Mouse (Mus musculus) MEL (cell line): Measurements from ENCODE around the gene Vcam1. TPM values are rescaled to one million over a fixed set of nuclear protein-coding genes. Genes with fewer than 3 reads are reported as not detected.

Source experiments
- DNase-seq: peaks from one replicate; pipeline ENCODE4 v3.0.0; 2011; ENCODE audit warnings: low read depth, low spot score
- H3K27ac ChIP-seq: 2 replicates; pipeline ENCODE4 v1.5.1; 2012; ENCODE audit warnings: low read depth, mild to moderate bottlenecking, control low read depth, low read length, moderate library complexity; ENCODE audit not compliant: control insufficient read depth
- H3K27me3 ChIP-seq, 2 experiments: fragments of 150-350 bp in 1 of 2; sonication (generic) in 1 of 2; 2 replicates each; pipeline ENCODE4 v1.6.1; 2012; ENCODE audit warnings: low read length in 2 of 2, mild to moderate bottlenecking in 2 of 2, improper control_type of control experiment in 1 of 2, moderate library complexity in 1 of 2; ENCODE audit not compliant: insufficient read depth in 2 of 2, control insufficient read depth in 1 of 2
- H3K36me3 ChIP-seq, 2 experiments: 2 replicates each; pipeline ENCODE4 v1.6.1; 2012 to 2014; ENCODE audit warnings: low read length in 2 of 2, improper control_type of control experiment in 1 of 2, inconsistent platforms in 1 of 2, mild to moderate bottlenecking in 1 of 2; ENCODE audit not compliant: insufficient read depth in 2 of 2, control insufficient read depth in 1 of 2
- H3K4me1 ChIP-seq, 2 experiments: fragments of 150-350 bp in 1 of 2; sonication (generic) in 1 of 2; 2 replicates each; pipeline ENCODE4 v1.6.1; 2012; ENCODE audit warnings: low read length in 2 of 2, improper control_type of control experiment in 1 of 2, mild to moderate bottlenecking in 1 of 2; ENCODE audit not compliant: insufficient read depth in 2 of 2, control insufficient read depth in 1 of 2
- H3K4me3 ChIP-seq, 2 experiments: fragments of 150-350 bp in 1 of 2; sonication (generic) in 1 of 2; 2 replicates each; pipeline ENCODE4 v1.5.1; 2012; ENCODE audit warnings: low read depth in 2 of 2, low read length in 2 of 2, mild to moderate bottlenecking in 2 of 2, moderate library complexity in 2 of 2, control low read depth in 1 of 2, improper control_type of control experiment in 1 of 2; ENCODE audit not compliant: control insufficient read depth in 1 of 2, insufficient read depth in 1 of 2
- H3K79me2 ChIP-seq: 2 replicates; pipeline ENCODE4 v1.6.1; 2012; ENCODE audit warnings: mild to moderate bottlenecking, low read length, moderate library complexity; ENCODE audit not compliant: control insufficient read depth, poor library complexity, insufficient read depth
- H3K9ac ChIP-seq: 2 replicates; pipeline ENCODE4 v1.6.1; 2012; ENCODE audit warnings: low read depth, mild to moderate bottlenecking, control low read depth, low read length, moderate library complexity; ENCODE audit not compliant: control insufficient read depth, poor library complexity, severe bottlenecking
- H3K9me3 ChIP-seq: fragments of 150-350 bp; sonication (generic); replicated peaks from 2 replicates; pipeline ENCODE4 v1.6.1; 2012; ENCODE audit warnings: mild to moderate bottlenecking, low read length, improper control_type of control experiment, moderate library complexity; ENCODE audit not compliant: insufficient read depth
- CHD1 ChIP-seq: IDR thresholded peaks from 2 replicates; pipeline ENCODE4 v1.6.1; 2012; ENCODE audit warnings: low read depth, mild to moderate bottlenecking, inconsistent platforms, low read length, improper control_type of control experiment
- CHD2 ChIP-seq: IDR thresholded peaks from 2 replicates; pipeline ENCODE4 v1.6.1; 2011; ENCODE audit warnings: low read length, improper control_type of control experiment
- CTCF ChIP-seq, 3 experiments: IDR thresholded peaks in 2 of 3; conservative IDR thresholded peaks in 1 of 3; 2 replicates each; pipeline ENCODE4 v1.5.1; 2011 to 2012; ENCODE audit warnings: low read length in 3 of 3, low read depth in 2 of 3, mild to moderate bottlenecking in 2 of 3, improper control_type of control experiment in 1 of 3, inconsistent platforms in 1 of 3, mixed read lengths in 1 of 3, moderate library complexity in 1 of 3; ENCODE audit not compliant: control insufficient read depth in 1 of 3, insufficient read depth in 1 of 3, poor library complexity in 1 of 3, severe bottlenecking in 1 of 3
- E2F4 ChIP-seq: IDR thresholded peaks from 2 replicates; pipeline ENCODE4 v1.6.1; 2011; ENCODE audit warnings: low read depth, low read length, improper control_type of control experiment, borderline replicate concordance
- ELF1 ChIP-seq: IDR thresholded peaks from 2 replicates; pipeline ENCODE4 v1.6.1; 2014; ENCODE audit warnings: low read depth, mild to moderate bottlenecking, inconsistent platforms, low read length, improper control_type of control experiment, moderate library complexity
- EP300 ChIP-seq, 2 experiments: IDR thresholded peaks; 2 replicates each; pipeline ENCODE4 v1.6.1; 2011; ENCODE audit warnings: improper control_type of control experiment in 2 of 2, low read length in 2 of 2, low read depth in 1 of 2, mild to moderate bottlenecking in 1 of 2
- ETS1 ChIP-seq: IDR thresholded peaks from 2 replicates; pipeline ENCODE4 v1.6.1; 2012; ENCODE audit warnings: low read depth, mild to moderate bottlenecking, inconsistent platforms, low read length, improper control_type of control experiment, moderate library complexity
- GABPA ChIP-seq: IDR thresholded peaks from 2 replicates; pipeline ENCODE4 v1.6.1; 2012; ENCODE audit warnings: low read depth, mild to moderate bottlenecking, inconsistent platforms, low read length, improper control_type of control experiment, moderate library complexity
- GATA1 ChIP-seq: IDR thresholded peaks from 2 replicates; pipeline ENCODE4 v1.6.1; 2011; ENCODE audit warnings: low read depth, low read length, improper control_type of control experiment
- HCFC1 ChIP-seq: IDR thresholded peaks from 2 replicates; pipeline ENCODE4 v1.6.1; 2012; ENCODE audit warnings: low read depth, mild to moderate bottlenecking, inconsistent platforms, low read length, improper control_type of control experiment, moderate library complexity
- MAFK ChIP-seq: IDR thresholded peaks from 2 replicates; pipeline ENCODE4 v1.6.1; 2011; ENCODE audit warnings: low read depth, mild to moderate bottlenecking, low read length, improper control_type of control experiment, borderline replicate concordance
- MXI1 ChIP-seq: IDR thresholded peaks from 2 replicates; pipeline ENCODE4 v1.6.1; 2011; ENCODE audit warnings: mild to moderate bottlenecking, low read depth, low read length, improper control_type of control experiment
- NELFE ChIP-seq: IDR thresholded peaks from 2 replicates; pipeline ENCODE4 v1.6.1; 2011; ENCODE audit warnings: low read depth, low read length, improper control_type of control experiment
- NRF1 ChIP-seq: IDR thresholded peaks from 2 replicates; pipeline ENCODE4 v1.6.1; 2014; ENCODE audit warnings: low read depth, mild to moderate bottlenecking, inconsistent platforms, low read length, improper control_type of control experiment, moderate library complexity; ENCODE audit not compliant: poor library complexity, insufficient read depth, severe bottlenecking
- POLR2A ChIP-seq, 2 experiments: IDR thresholded peaks; 2 replicates each; pipeline ENCODE4 v1.6.1; 2011 to 2012; ENCODE audit warnings: low read length in 2 of 2, mild to moderate bottlenecking in 2 of 2, control low read depth in 1 of 2, improper control_type of control experiment in 1 of 2, low read depth in 1 of 2, moderate library complexity in 1 of 2; ENCODE audit not compliant: control insufficient read depth in 1 of 2, insufficient read depth in 1 of 2, poor library complexity in 1 of 2
- POLR2AphosphoS2 ChIP-seq: IDR thresholded peaks from 2 replicates; pipeline ENCODE4 v1.6.1; 2011; ENCODE audit warnings: low read length, improper control_type of control experiment
- POLR2AphosphoS5 ChIP-seq: IDR thresholded peaks from 2 replicates; pipeline ENCODE4 v1.6.1; 2012; ENCODE audit warnings: low read depth, borderline replicate concordance, mild to moderate bottlenecking, inconsistent platforms, low read length, moderate library complexity, mixed read lengths
- RCOR1 ChIP-seq: IDR thresholded peaks from 2 replicates; pipeline ENCODE4 v1.6.1; 2012; ENCODE audit warnings: low read depth, mild to moderate bottlenecking, inconsistent platforms, low read length, improper control_type of control experiment
- UBTF ChIP-seq: IDR thresholded peaks from 2 replicates; pipeline ENCODE4 v1.6.1; 2012; ENCODE audit warnings: low read depth, mild to moderate bottlenecking, inconsistent platforms, low read length, improper control_type of control experiment, moderate library complexity, borderline replicate concordance; ENCODE audit not compliant: insufficient read depth
- USF2 ChIP-seq, 2 experiments: IDR thresholded peaks; 2 replicates each; pipeline ENCODE4 v1.6.1; 2011 to 2012; ENCODE audit warnings: improper control_type of control experiment in 2 of 2, low read length in 2 of 2, borderline replicate concordance in 1 of 2, inconsistent platforms in 1 of 2, low read depth in 1 of 2, mild to moderate bottlenecking in 1 of 2; ENCODE audit not compliant: insufficient read depth in 1 of 2
- ZC3H11A ChIP-seq: IDR thresholded peaks from 2 replicates; pipeline ENCODE4 v1.6.1; 2012; ENCODE audit warnings: low read depth, mild to moderate bottlenecking, inconsistent platforms, low read length, improper control_type of control experiment
- ZKSCAN1 ChIP-seq: IDR thresholded peaks from 2 replicates; pipeline ENCODE4 v1.6.1; 2012; ENCODE audit warnings: low read depth, mild to moderate bottlenecking, inconsistent platforms, low read length, improper control_type of control experiment, moderate library complexity
- ZNF384 ChIP-seq: IDR thresholded peaks from 2 replicates; pipeline ENCODE4 v1.6.1; 2012; ENCODE audit warnings: low read depth, mild to moderate bottlenecking, inconsistent platforms, low read length, improper control_type of control experiment
- polyA plus RNA-seq, 2 experiments: library from polyadenylated mRNA; stranded (reverse) in 1 of 2; unstranded in 1 of 2; fragments of >175 nt in 1 of 2; fragments of >200 nt in 1 of 2; gene quantifications; 2 replicates each; pipeline versions ENCODE4 v1.2.1 to v1.2.4; 2012; ENCODE audit warnings: low replicate concordance in 2 of 2, low read depth in 1 of 2; ENCODE audit not compliant: insufficient read length in 2 of 2, insufficient read depth in 1 of 2, missing spikeins in 1 of 2
- total RNA-seq: library from RNA; depleted of rRNA; stranded (reverse); fragments of 300-350 nt; gene quantifications from 2 replicates; pipeline ENCODE4 v1.2.3, GENCODE M21; 2012; rRNA removed

Vcam1 gene
- total RNA-seq: not detected in 2 replicates
- not detected for polyA plus RNA-seq

DNA sequence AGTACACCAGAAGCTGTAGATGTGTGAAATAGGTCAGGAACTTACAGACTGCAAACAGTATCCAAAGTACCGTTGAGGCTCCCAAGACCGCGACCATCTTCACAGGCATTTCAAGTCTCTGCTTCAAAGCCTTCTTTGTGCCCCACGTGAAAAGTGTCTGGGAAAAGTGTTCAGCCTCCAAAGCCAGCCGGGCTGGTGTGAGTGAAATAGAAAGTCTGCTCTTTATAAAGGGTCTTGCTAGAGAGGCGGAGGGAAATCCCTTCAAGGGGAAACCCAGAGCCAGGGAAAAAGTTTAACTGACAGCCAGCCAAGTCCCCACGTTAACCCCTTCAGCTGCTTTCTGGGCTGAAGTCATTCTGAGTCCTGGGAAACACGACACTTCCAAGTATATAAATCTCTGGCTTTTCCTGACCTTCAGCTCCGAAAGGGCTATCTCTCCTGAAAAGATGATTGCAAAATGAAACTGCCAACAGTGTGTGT lies at the start of gene Vcam1:
Gene Vcam1 (minus strand): TSS at position 430 of the 480 bp plus-strand sequence.
- Histone ChIP-seq H3K9ac (no peak within 1 kb of the TSS), H3K36me3 (no peaks in the 10 kb centered on the region), H3K27ac (no peak within 1 kb of the TSS), H3K27me3 (peaks cover 2 to 10% of the 10 kb centered on the region in 2 experiments), H3K4me3 (no peak within 1 kb of the TSS), H3K9me3 (no peaks in the 10 kb centered on the region), H3K79me2 (no peaks in the 10 kb centered on the region), H3K4me1 (no peaks in the 10 kb centered on the region)
- no peak for TF ChIP-seq GABPA
- no peak for TF ChIP-seq POLR2AphosphoS5
- TF ChIP-seq RCOR1: no peak
- TF ChIP-seq POLR2AphosphoS2: no peak
- TF ChIP-seq ZC3H11A: no peak
- TF ChIP-seq ELF1: no peak
- TF ChIP-seq NRF1: no peak
- TF ChIP-seq MAFK: no peak
- no peak for TF ChIP-seq HCFC1
- TF ChIP-seq EP300 (IDR thresholded peaks at IDR 0.05; ENCODE audit: low read depth in 1 of 2, low read length in 2 of 2): no peak
- TF ChIP-seq CHD1: no peak
- no peak for TF ChIP-seq E2F4
- TF ChIP-seq ZKSCAN1: no peak
- TF ChIP-seq UBTF: no peak
- no peak for DNase-seq

DNA sequence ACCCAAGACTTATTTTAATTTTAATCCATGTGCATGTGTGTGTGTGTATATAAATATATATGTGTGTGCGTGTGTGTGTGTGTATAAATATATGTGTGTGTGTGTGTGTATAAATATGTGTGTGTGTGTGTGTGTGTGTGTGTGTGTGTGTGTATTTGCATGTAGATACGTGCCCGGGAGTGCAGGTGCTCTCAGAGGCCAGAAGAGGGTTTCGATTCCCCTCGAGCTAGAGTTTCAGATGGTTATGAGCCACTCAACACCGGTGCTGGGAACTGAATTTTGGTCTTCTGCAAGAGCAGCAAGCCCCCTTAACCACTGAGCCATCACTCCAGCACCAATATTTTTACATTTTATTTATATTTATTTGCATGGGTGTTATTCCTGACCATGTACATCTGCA lies 45.6 kb upstream of the Vcam1 start:
- Histone ChIP-seq H3K4me1 (no peaks in the 10 kb centered on the region), H3K4me3 (no peak overlapping the region), H3K27me3 (no peaks in the 10 kb centered on the region; a peak in 1 of 4 replicates), H3K9ac (no peak overlapping the region), H3K27ac (no peak overlapping the region), H3K79me2 (no peaks in the 10 kb centered on the region), H3K9me3 (no peaks in the 10 kb centered on the region), H3K36me3 (no peaks in the 10 kb centered on the region)
- no peak for TF ChIP-seq ELF1
- no peak for TF ChIP-seq NELFE
- TF ChIP-seq ETS1: no peak
- no peak for TF ChIP-seq POLR2AphosphoS2
- TF ChIP-seq CTCF (IDR thresholded peaks at IDR 0.05 in 2 of 3, conservative IDR thresholded peaks at IDR 0.05 in 1 of 3; ENCODE audit: control insufficient read depth in 1 of 3, insufficient read depth in 1 of 3, low read depth in 2 of 3, low read length in 3 of 3, poor library complexity in 1 of 3, severe bottlenecking in 1 of 3): no peak
- no peak for TF ChIP-seq EP300 (IDR thresholded peaks at IDR 0.05; ENCODE audit: low read depth in 1 of 2, low read length in 2 of 2)
- TF ChIP-seq CHD2: no peak
- no peak for TF ChIP-seq MXI1
- TF ChIP-seq ZC3H11A: no peak
- TF ChIP-seq POLR2A (IDR thresholded peaks at IDR 0.05; ENCODE audit: control insufficient read depth in 1 of 2, insufficient read depth in 1 of 2, low read depth in 1 of 2, low read length in 2 of 2, poor library complexity in 1 of 2): no peak
- TF ChIP-seq E2F4: no peak
- TF ChIP-seq CHD1: no peak
- no peak for TF ChIP-seq HCFC1
- no peak for TF ChIP-seq GATA1
- no peak for TF ChIP-seq USF2 (IDR thresholded peaks at IDR 0.05; ENCODE audit: borderline replicate concordance in 1 of 2, insufficient read depth in 1 of 2, low read depth in 1 of 2, low read length in 2 of 2)
- no peak for TF ChIP-seq ZNF384
- TF ChIP-seq MAFK: no peak
- TF ChIP-seq GABPA: no peak
- TF ChIP-seq RCOR1: no peak
- TF ChIP-seq POLR2AphosphoS5: no peak
- no peak for DNase-seq
